Mouse (Mus musculus) heart, postnatal 4 days (tissue): ENCODE measurements around the gene Ube4b. TPM values are rescaled to one million over a fixed set of nuclear protein-coding genes. Genes with fewer than 3 reads are reported as not detected.

Source experiments
- DNase-seq: peaks from one replicate; pipeline ENCODE4 v3.0.0; 2021
- total RNA-seq, 2 experiments: library from RNA; stranded (reverse); gene quantifications; 2 replicates each; pipeline ENCODE4 v1.2.3; 2021

Ube4b gene
- total RNA-seq, 2 experiments from 2014 or later = 59.9 to 61.8 TPM

GRCm38 (mm10) chr4:149302751-149303150 lies 123.8 kb downstream of the Ube4b start:
- DNase-seq = no peak

- no peak for DNase-seq
Observed at GRCm38 (mm10) chr4:149302136-149302535, 124.4 kb downstream of the Ube4b start.

GRCm38 (mm10) chr4:149296501-149296900 lies 130.0 kb downstream of the Ube4b start:
- DNase-seq = no peak

- DNase-seq = no peak
Observed at GRCm38 (mm10) chr4:149292984-149293383, 133.6 kb downstream of the Ube4b start.

- no peak for DNase-seq
Observed at GRCm38 (mm10) chr4:149291061-149291460, 135.5 kb downstream of the Ube4b start.

GRCm38 (mm10) chr4:149290157-149290750 lies 136.3 kb downstream of the Ube4b start:
- DNase-seq = no peak

- DNase-seq = no peak
Observed at GRCm38 (mm10) chr4:149286287-149287137, 140.0 kb downstream of the Ube4b start.

GRCm38 (mm10) chr4:149285691-149286090 lies 140.9 kb downstream of the Ube4b start:
- no peak for DNase-seq

- DNase-seq = no peak
Observed at GRCm38 (mm10) chr4:149283018-149283417, 143.5 kb downstream of the Ube4b start.

- DNase-seq = no peak
Observed at GRCm38 (mm10) chr4:149282025-149282738, 144.4 kb downstream of the Ube4b start.

Other genes with a start within 250 kb of the Ube4b start
- 100 to 1,000 TPM; 139 to 143 TPM for gene Kif1b, start 119.1 kb downstream of the Ube4b start, total RNA-seq
- gene Rbp7, start 28.2 kb upstream of the Ube4b start, total RNA-seq = 10 to 100 TPM; 38.9 to 39.6 TPM
- gene Tmem274, start 50.6 kb upstream of the Ube4b start, total RNA-seq = not detected
- gene Nmnat1, start 58.5 kb upstream of the Ube4b start, total RNA-seq = 10 to 100 TPM; 12.7 to 14.8 TPM
- 10 to 100 TPM; 43.4 to 46.8 TPM for gene Lzic, start 58.5 kb upstream of the Ube4b start, total RNA-seq
- 10 to 100 TPM; 60.5 to 66.4 TPM for gene Ctnnbip1, start 91.5 kb upstream of the Ube4b start, total RNA-seq
- 10 to 100 TPM; 66.8 to 73.7 TPM for gene Clstn1, start 159.7 kb upstream of the Ube4b start, total RNA-seq